Mouse (Mus musculus) liver, postnatal 0 days (tissue): Measurements from ENCODE around the gene Tnfsf13. TPM values are rescaled to one million over a fixed set of nuclear protein-coding genes. Genes with fewer than 3 reads are reported as not detected.

Source experiments
- ATAC-seq: fragments of 200-750 bp; cut with Nextera tagmentation; 2 replicates; pipeline ENCODE4 v1.8.0; 2017; ENCODE audit warnings: mild to moderate bottlenecking, moderate library complexity
- DNase-seq: peaks from one replicate; pipeline ENCODE4 v3.0.0-alpha.2; 2016
- H3K27ac ChIP-seq: fragments of 300-500 bp; sonication (generic); 2 replicates; pipeline ENCODE4 v1.5.1; 2014; ENCODE audit warnings: antibody characterized with exemption, moderate library complexity, mild to moderate bottlenecking, low read depth
- H3K27me3 ChIP-seq: fragments of 300-500 bp; sonication (generic); 2 replicates; pipeline ENCODE4 v1.6.1; 2014; ENCODE audit warnings: low read length, control low read depth, mixed read lengths; ENCODE audit not compliant: insufficient read depth
- H3K36me3 ChIP-seq: fragments of 300-500 bp; sonication (generic); replicated peaks from 2 replicates; pipeline ENCODE4 v1.6.1; 2014; ENCODE audit warnings: mild to moderate bottlenecking, control low read depth, low read length, moderate library complexity, mixed read lengths; ENCODE audit not compliant: insufficient read depth
- H3K4me1 ChIP-seq: fragments of 300-500 bp; sonication (generic); 2 replicates; pipeline ENCODE4 v1.6.1; 2014; ENCODE audit warnings: antibody characterized with exemption, mild to moderate bottlenecking, control low read depth; ENCODE audit not compliant: insufficient read depth
- H3K4me2 ChIP-seq: fragments of 300-500 bp; sonication (generic); 2 replicates; pipeline ENCODE4 v1.6.1; 2014; ENCODE audit warnings: low read depth, mild to moderate bottlenecking, low read length, moderate library complexity, mixed read lengths
- H3K4me3 ChIP-seq: fragments of 300-500 bp; sonication (generic); 2 replicates; pipeline ENCODE4 v1.5.1; 2014; ENCODE audit warnings: low read depth, low read length
- H3K9ac ChIP-seq: fragments of 300-500 bp; sonication (generic); replicated peaks from 2 replicates; pipeline ENCODE4 v1.6.1; 2014; ENCODE audit warnings: mild to moderate bottlenecking, moderate library complexity
- H3K9me3 ChIP-seq: fragments of 300-500 bp; sonication (generic); 2 replicates; pipeline ENCODE4 v1.6.1; 2016; ENCODE audit warnings: mild to moderate bottlenecking, control low read depth, low read length, mixed read lengths
- CTCF ChIP-seq: sonication (generic); IDR thresholded peaks from 2 replicates; pipeline ENCODE4 v1.5.1; 2016; ENCODE audit warnings: antibody characterized with exemption, low read depth
- EP300 ChIP-seq: IDR thresholded peaks from 2 replicates; pipeline ENCODE4 v1.6.1; 2016; ENCODE audit warnings: antibody characterized with exemption, low read depth, mild to moderate bottlenecking
- WGBS: fragments of 180-500 bp; shearing (Covaris S2); extraction: QIAGEN DNeasy Blood & Tissue Kit; methylation state at CpG from one replicate; pipeline ENCODE4 v1.1.7; 2014; ENCODE audit not compliant: insufficient replicate concordance; 5-methylcytosine and 5-hydroxymethylcytosine counted together
- polyA plus RNA-seq: library from polyadenylated mRNA; unstranded; fragments of >200 nt; fragmentation: Nextera tagmentation; extraction: Ambion mirVana; gene quantifications from 2 replicates; pipeline ENCODE4 v1.2.1, GENCODE M21; 2015

Tnfsf13 gene
- polyA plus RNA-seq, 1 experiment from 2014 or later = 0.46 TPM

GRCm38 (mm10) chr11:69718661-69719060, 33.1 kb upstream of the Tnfsf13 start:
- peak; percentile 46 for DNase-seq
- H3K4me2 ChIP-seq = peak overlapping the region; percentile 33
- H3K4me3 ChIP-seq = no peak overlapping the region
- no peaks in the 10 kb centered on the region for H3K36me3 ChIP-seq
- no peaks in the 10 kb centered on the region for H3K9me3 ChIP-seq
- TF ChIP-seq EP300 (no peak), CTCF (no peak)
- H3K9ac ChIP-seq = no peak overlapping the region
- WGBS = 29% methylated on average over 15 of the region's 15 CpGs
- no peak overlapping the region for H3K27ac ChIP-seq
- ATAC-seq = peak; percentile 45
- peaks cover 19% of the 10 kb centered on the region for H3K4me1 ChIP-seq
- H3K27me3 ChIP-seq = no peaks in the 10 kb centered on the region

GRCm38 (mm10) chr11:69716953-69717352, 31.4 kb upstream of the Tnfsf13 start:
- Histone ChIP-seq H3K4me3 (no peak overlapping the region), H3K9ac (no peak overlapping the region; the same call in 1 of the 2 replicates), H3K9me3 (no peaks in the 10 kb centered on the region), H3K27me3 (no peaks in the 10 kb centered on the region), H3K36me3 (no peaks in the 10 kb centered on the region), H3K4me1 (peaks cover 19% of the 10 kb centered on the region), H3K27ac (no peak overlapping the region), H3K4me2 (no peak overlapping the region)
- ATAC-seq (no peak), DNase-seq (no peak)
- no peak for TF ChIP-seq EP300
- TF ChIP-seq CTCF = no peak
- WGBS = 53% methylated on average over 4 of the region's 4 CpGs

GRCm38 (mm10) chr11:69715929-69716328, 30.3 kb upstream of the Tnfsf13 start:
- Histone ChIP-seq H3K27me3 (no peaks in the 10 kb centered on the region), H3K4me2 (no peak overlapping the region), H3K36me3 (no peaks in the 10 kb centered on the region), H3K27ac (peak overlapping the region; percentile 39; the same call in 1 of the 2 replicates), H3K9ac (no peak overlapping the region), H3K9me3 (no peaks in the 10 kb centered on the region), H3K4me3 (no peak overlapping the region), H3K4me1 (peaks cover 19% of the 10 kb centered on the region)
- DNase-seq = peak; percentile 38
- 26% methylated on average over 5 of the region's 5 CpGs for WGBS
- ATAC-seq = peak; percentile 88
- TF ChIP-seq CTCF = no peak
- no peak for TF ChIP-seq EP300

GRCm38 (mm10) chr11:69715482-69715881, 29.9 kb upstream of the Tnfsf13 start:
- Histone ChIP-seq H3K36me3 (no peaks in the 10 kb centered on the region), H3K9me3 (no peaks in the 10 kb centered on the region), H3K4me1 (peaks cover 21% of the 10 kb centered on the region), H3K9ac (no peak overlapping the region), H3K27me3 (no peaks in the 10 kb centered on the region), H3K27ac (peak overlapping the region; percentile 39; the same call in 1 of the 2 replicates), H3K4me2 (no peak overlapping the region), H3K4me3 (no peak overlapping the region)
- WGBS = 66% methylated on average over 9 of the region's 9 CpGs
- TF ChIP-seq EP300 = no peak
- peak; percentile 81 for TF ChIP-seq CTCF
- ATAC-seq (peak; percentile 50), DNase-seq (peak; percentile 67)

- Histone ChIP-seq H3K27me3 (no peaks in the 10 kb centered on the region), H3K4me1 (peaks cover 28% of the 10 kb centered on the region), H3K9ac (no peak overlapping the region), H3K36me3 (no peaks in the 10 kb centered on the region), H3K4me3 (no peak overlapping the region), H3K9me3 (no peaks in the 10 kb centered on the region), H3K27ac (no peak overlapping the region), H3K4me2 (no peak overlapping the region)
- 84% methylated on average over 18 of the region's 18 CpGs for WGBS
- ATAC-seq = no peak
- no peak for DNase-seq
- TF ChIP-seq EP300 = no peak
- TF ChIP-seq CTCF = no peak
Observed at GRCm38 (mm10) chr11:69714636-69715329, 29.2 kb upstream of the Tnfsf13 start.

GRCm38 (mm10) chr11:69712954-69713672, 27.5 kb upstream of the Tnfsf13 start:
- ATAC-seq = no peak
- H3K4me1 ChIP-seq = peaks cover 21% of the 10 kb centered on the region

More at GRCm38 (mm10) chr11:69712954-69713672, 27.5 kb upstream of the Tnfsf13 start:
- Histone ChIP-seq H3K4me3 (no peak overlapping the region), H3K27ac (no peak overlapping the region), H3K9me3 (no peaks in the 10 kb centered on the region), H3K9ac (no peak overlapping the region), H3K4me2 (no peak overlapping the region), H3K27me3 (no peaks in the 10 kb centered on the region), H3K36me3 (no peaks in the 10 kb centered on the region)
- TF ChIP-seq CTCF (no peak), EP300 (no peak)
- no peak for DNase-seq
- whole genome bisulfite sequencing = 90% methylated on average over 20 of the region's 20 CpGs
